Mouse (Mus musculus): ENCODE data around the gene Atxn7l3.

DNA sequence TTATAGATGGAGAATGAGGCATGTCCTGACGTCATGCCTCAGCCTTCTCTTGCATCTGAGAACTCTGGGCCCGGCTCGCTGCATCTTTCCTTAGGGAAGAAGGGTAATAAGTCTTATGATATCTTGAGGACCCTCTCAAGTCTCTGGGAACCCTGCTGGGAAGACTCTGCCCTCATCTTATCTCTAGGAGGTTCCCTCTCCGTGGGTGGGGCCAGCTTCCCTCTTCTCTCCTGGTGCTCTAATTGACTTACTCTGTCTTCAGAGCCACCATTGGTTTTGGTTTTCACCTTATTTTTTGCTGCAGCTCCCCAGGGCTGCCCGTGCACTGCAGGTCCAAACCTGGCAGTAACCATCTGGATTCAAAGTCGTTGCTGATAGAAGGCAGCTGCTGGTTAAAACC, 38.3 kb downstream of the Atxn7l3 start:
- TF ChIP-seq CTCF (conservative IDR thresholded peaks at IDR 0.05; ENCODE audit: low read length) = no peak
- no peak for TF ChIP-seq NANOG (IDR thresholded peaks at IDR 0.05; ENCODE audit: borderline replicate concordance, low read length)

All from E14TG2a.4 (cell line).